Mouse (Mus musculus): ENCODE results near the gene Phykpl. TPM values are rescaled to one million over a fixed set of nuclear protein-coding genes. Genes with fewer than 3 reads are reported as not detected.
A peak's percentile ranks its signal among the peaks of the same experiment; 100 is the strongest.
"Not testable (repeated sequence)": the region's sequence is repeated elsewhere in the genome, so short reads cannot be mapped to it uniquely, and the experiment has no call there.

Phykpl gene
- polyA plus RNA-seq, 1 experiment from 2014 or later: 16.1 TPM

DNA sequence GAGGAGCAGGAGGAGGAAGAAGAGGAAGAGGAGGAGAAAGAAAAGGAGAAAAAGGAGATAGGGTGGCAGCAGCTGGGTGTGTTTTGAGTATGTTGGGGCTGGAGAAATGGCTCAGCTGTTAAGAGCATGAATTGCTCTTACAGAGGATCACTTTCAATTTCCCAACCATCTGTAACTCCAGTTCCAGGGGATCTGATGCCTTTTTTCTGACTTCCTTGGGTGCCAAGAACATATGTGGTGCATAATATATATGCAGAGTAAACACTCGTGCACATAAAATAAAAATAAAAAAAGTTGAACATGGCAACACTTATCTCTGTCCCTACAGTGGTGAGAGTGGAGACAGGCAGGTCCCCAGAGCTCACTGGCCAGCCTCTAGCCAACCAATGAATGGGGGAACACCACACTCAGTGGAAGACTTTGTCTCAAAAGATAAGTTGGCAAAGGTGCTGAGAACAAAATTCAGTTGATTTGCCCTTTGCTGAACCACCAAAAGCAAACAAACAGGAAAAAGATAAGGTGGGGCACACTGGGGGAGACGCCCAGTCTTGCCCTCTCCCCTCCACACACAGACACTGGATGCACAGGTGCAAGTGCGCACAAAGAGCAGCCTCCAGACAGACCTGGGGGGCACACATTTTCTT, 24.8 kb downstream of the Phykpl start:
- Histone ChIP-seq H3K9ac (ENCODE audit: low read length) (no peak overlapping the region), H3K27ac (replicated peaks in 1 of 2; ENCODE audit: control insufficient read depth in 1 of 2, insufficient read depth in 1 of 2, low read depth in 2 of 2, low read length in 2 of 2) (no peak overlapping the region), H3K36me3 (ENCODE audit: control insufficient read depth, insufficient read depth, low read length) (peaks cover 13% of the 10 kb centered on the region), H3K27me3 (ENCODE audit: control insufficient read depth, insufficient read depth, low read length) (no peaks in the 10 kb centered on the region), H3K4me2 (ENCODE audit: low read length) (no peak overlapping the region), H3K9me3 (ENCODE audit: control insufficient read depth, low read length) (no peaks in the 10 kb centered on the region), H3K4me3 (ENCODE audit: control insufficient read depth in 1 of 2, insufficient read depth in 1 of 2, low read depth in 1 of 2, low read length in 2 of 2) (no peak overlapping the region), H3K4me1 (ENCODE audit: control insufficient read depth in 2 of 2, insufficient read depth in 2 of 2, low read length in 2 of 2) (peaks cover 4 to 15% of the 10 kb centered on the region in 2 experiments; a peak in 3 of 4 replicates)
- 76% methylated on average over 3 of the region's 3 CpGs for WGBS
- ATAC-seq (ENCODE audit: insufficient number of reproducible peaks, insufficient read depth, low FRiP score, low read depth): no peak

DNA sequence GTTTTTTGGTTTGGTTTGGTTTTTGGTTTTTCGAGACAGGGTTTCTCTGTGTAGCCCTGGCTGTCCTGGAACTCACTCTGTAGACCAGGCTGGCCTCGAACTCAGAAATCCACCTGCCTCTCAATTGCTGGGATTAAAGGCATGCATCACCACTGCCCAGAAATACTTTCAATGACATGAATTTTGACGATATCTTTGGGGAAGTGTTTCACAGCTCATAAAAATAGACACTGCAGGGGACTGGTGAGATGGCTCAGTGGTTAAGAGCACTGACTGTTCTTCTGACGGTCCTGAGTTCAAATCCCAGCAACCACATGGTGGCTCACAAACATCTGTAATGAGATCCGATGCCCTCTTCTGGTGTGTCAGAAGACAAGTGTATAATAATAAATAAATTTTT, 25.4 kb downstream of the Phykpl start:
- H3K4me1 ChIP-seq (ENCODE audit: control insufficient read depth in 2 of 2, insufficient read depth in 2 of 2, low read length in 2 of 2): peaks cover 6 to 12% of the 10 kb centered on the region in 2 experiments
- H3K9me3 ChIP-seq (ENCODE audit: control insufficient read depth, low read length); H3K4me2 ChIP-seq (ENCODE audit: low read length); H3K9ac ChIP-seq (ENCODE audit: low read length); H3K27ac ChIP-seq (replicated peaks in 1 of 2; ENCODE audit: control insufficient read depth in 1 of 2, insufficient read depth in 1 of 2, low read depth in 2 of 2, low read length in 2 of 2); H3K36me3 ChIP-seq (ENCODE audit: control insufficient read depth, insufficient read depth, low read length); ATAC-seq (ENCODE audit: insufficient number of reproducible peaks, insufficient read depth, low FRiP score, low read depth); H3K4me3 ChIP-seq (ENCODE audit: control insufficient read depth in 1 of 2, insufficient read depth in 1 of 2, low read depth in 1 of 2, low read length in 2 of 2); H3K27me3 ChIP-seq (ENCODE audit: control insufficient read depth, insufficient read depth, low read length): not testable (repeated sequence)
- 84% methylated on average over 5 of the region's 5 CpGs for WGBS

GRCm38 (mm10) chr11:51614256-51614655, 29.7 kb downstream of the Phykpl start:
- H3K9ac ChIP-seq (ENCODE audit: low read length): no peak overlapping the region
- peaks cover 9% of the 10 kb centered on the region in 2 experiments; a peak in 3 of 4 replicates for H3K4me1 ChIP-seq (ENCODE audit: control insufficient read depth in 2 of 2, insufficient read depth in 2 of 2, low read length in 2 of 2)
- no peak for ATAC-seq (ENCODE audit: insufficient number of reproducible peaks, insufficient read depth, low FRiP score, low read depth)
- no peaks in the 10 kb centered on the region for H3K36me3 ChIP-seq (ENCODE audit: control insufficient read depth, insufficient read depth, low read length)
- WGBS: 70% methylated on average over 8 of the region's 8 CpGs
- no peak overlapping the region for H3K27ac ChIP-seq (replicated peaks in 1 of 2; ENCODE audit: control insufficient read depth in 1 of 2, insufficient read depth in 1 of 2, low read depth in 2 of 2, low read length in 2 of 2)
- H3K4me3 ChIP-seq (ENCODE audit: control insufficient read depth in 1 of 2, insufficient read depth in 1 of 2, low read depth in 1 of 2, low read length in 2 of 2): no peak overlapping the region
- H3K27me3 ChIP-seq (ENCODE audit: control insufficient read depth, insufficient read depth, low read length): no peaks in the 10 kb centered on the region
- H3K9me3 ChIP-seq (ENCODE audit: control insufficient read depth, low read length): no peaks in the 10 kb centered on the region
- no peak overlapping the region for H3K4me2 ChIP-seq (ENCODE audit: low read length)

DNA sequence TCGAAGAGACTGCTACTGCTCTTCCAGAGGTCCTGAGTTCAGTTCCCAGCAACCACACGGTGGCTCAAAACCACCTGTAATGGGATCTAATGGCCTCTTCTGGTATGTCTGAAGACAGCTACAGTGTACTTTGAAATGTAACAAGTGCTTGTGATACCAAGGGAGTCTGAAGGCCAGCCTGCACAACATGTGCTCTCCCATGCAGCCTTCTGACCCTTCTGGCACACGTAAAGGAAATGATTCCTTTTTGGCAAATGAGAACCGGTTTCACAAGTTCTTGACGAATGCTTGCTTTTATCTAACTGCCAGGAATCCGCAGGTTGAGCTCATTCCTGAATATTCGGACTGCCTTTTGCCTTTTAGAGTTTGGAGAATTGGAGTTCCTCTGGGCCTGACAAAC, 30.6 kb downstream of the Phykpl start:
- no peaks in the 10 kb centered on the region for H3K9me3 ChIP-seq (ENCODE audit: control insufficient read depth, low read length)
- ATAC-seq (ENCODE audit: insufficient number of reproducible peaks, insufficient read depth, low FRiP score, low read depth): no peak

GRCm38 (mm10) chr11:51615601-51616000, 31.0 kb downstream of the Phykpl start:
- peak; percentile 63; the same call in 1 of the 2 replicates for ATAC-seq (ENCODE audit: insufficient number of reproducible peaks, insufficient read depth, low FRiP score, low read depth)
- 2% methylated on average over 14 of the region's 14 CpGs for WGBS
- Histone ChIP-seq H3K27me3 (ENCODE audit: control insufficient read depth, insufficient read depth, low read length) (no peaks in the 10 kb centered on the region), H3K27ac (replicated peaks in 1 of 2; ENCODE audit: control insufficient read depth in 1 of 2, insufficient read depth in 1 of 2, low read depth in 2 of 2, low read length in 2 of 2) (peak overlapping the region; percentile 82), H3K36me3 (ENCODE audit: control insufficient read depth, insufficient read depth, low read length) (no peaks in the 10 kb centered on the region), H3K4me2 (ENCODE audit: low read length) (peak overlapping the region; percentile 70), H3K9ac (ENCODE audit: low read length) (peak overlapping the region; percentile 70), H3K4me1 (ENCODE audit: control insufficient read depth in 2 of 2, insufficient read depth in 2 of 2, low read length in 2 of 2) (peaks cover 9 to 16% of the 10 kb centered on the region in 2 experiments; a peak in 3 of 4 replicates), H3K9me3 (ENCODE audit: control insufficient read depth, low read length) (no peaks in the 10 kb centered on the region), H3K4me3 (ENCODE audit: control insufficient read depth in 1 of 2, insufficient read depth in 1 of 2, low read depth in 1 of 2, low read length in 2 of 2) (peak overlapping the region; percentile 35 to 41)

More for the DNA sequence above, 30.6 kb downstream of the Phykpl start:
- peaks cover 9 to 11% of the 10 kb centered on the region in 2 experiments; a peak in 3 of 4 replicates for H3K4me1 ChIP-seq (ENCODE audit: control insufficient read depth in 2 of 2, insufficient read depth in 2 of 2, low read length in 2 of 2)
- no peaks in the 10 kb centered on the region for H3K36me3 ChIP-seq (ENCODE audit: control insufficient read depth, insufficient read depth, low read length)
- H3K4me2 ChIP-seq (ENCODE audit: low read length): peak overlapping the region; percentile 70
- no peaks in the 10 kb centered on the region for H3K27me3 ChIP-seq (ENCODE audit: control insufficient read depth, insufficient read depth, low read length)
- H3K4me3 ChIP-seq (ENCODE audit: control insufficient read depth in 1 of 2, insufficient read depth in 1 of 2, low read depth in 1 of 2, low read length in 2 of 2): peak overlapping the region; percentile 35 to 41; a peak in 3 of 4 replicates
- WGBS: 40% methylated on average over 7 of the region's 7 CpGs
- H3K27ac ChIP-seq (replicated peaks in 1 of 2; ENCODE audit: control insufficient read depth in 1 of 2, insufficient read depth in 1 of 2, low read depth in 2 of 2, low read length in 2 of 2): peak overlapping the region; percentile 82
- peak overlapping the region; percentile 70 for H3K9ac ChIP-seq (ENCODE audit: low read length)

DNA sequence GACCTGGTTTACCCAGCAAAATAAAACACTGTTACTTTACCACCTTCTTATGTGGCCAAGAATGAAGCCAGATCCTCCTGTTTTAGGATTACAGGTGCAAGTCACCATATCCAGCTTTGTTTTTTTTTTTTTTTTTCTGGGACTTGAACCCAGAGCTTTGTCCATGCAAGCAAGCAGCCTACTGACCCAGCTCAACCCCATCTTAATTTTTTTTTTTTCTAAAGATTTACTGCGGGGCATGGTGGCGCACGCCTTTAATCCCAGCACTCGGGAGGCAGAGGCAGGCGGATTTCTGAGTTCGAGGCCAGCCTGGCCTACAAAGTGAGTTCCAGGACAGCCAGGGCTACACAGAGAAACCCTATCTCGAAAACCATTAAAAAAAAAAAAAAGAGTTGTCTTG, 31.6 kb downstream of the Phykpl start:
- Histone ChIP-seq H3K9ac (ENCODE audit: low read length) (peak overlapping the region; percentile 70), H3K4me1 (ENCODE audit: control insufficient read depth in 2 of 2, insufficient read depth in 2 of 2, low read length in 2 of 2) (peaks cover 9 to 19% of the 10 kb centered on the region in 2 experiments; a peak in 3 of 4 replicates), H3K27ac (replicated peaks in 1 of 2; ENCODE audit: control insufficient read depth in 1 of 2, insufficient read depth in 1 of 2, low read depth in 2 of 2, low read length in 2 of 2) (peak overlapping the region in 1 of 2 experiments; percentile 82; a peak in 1 of 4 replicates), H3K4me3 (ENCODE audit: control insufficient read depth in 1 of 2, insufficient read depth in 1 of 2, low read depth in 1 of 2, low read length in 2 of 2) (peak overlapping the region in 1 of 2 experiments; percentile 35; a peak in 2 of 4 replicates), H3K4me2 (ENCODE audit: low read length) (peak overlapping the region; percentile 70)
- not testable (repeated sequence) for ATAC-seq (ENCODE audit: insufficient number of reproducible peaks, insufficient read depth, low FRiP score, low read depth); H3K9me3 ChIP-seq (ENCODE audit: control insufficient read depth, low read length); H3K36me3 ChIP-seq (ENCODE audit: control insufficient read depth, insufficient read depth, low read length); H3K27me3 ChIP-seq (ENCODE audit: control insufficient read depth, insufficient read depth, low read length)
- WGBS: 86% methylated on average over 7 of the region's 7 CpGs

DNA sequence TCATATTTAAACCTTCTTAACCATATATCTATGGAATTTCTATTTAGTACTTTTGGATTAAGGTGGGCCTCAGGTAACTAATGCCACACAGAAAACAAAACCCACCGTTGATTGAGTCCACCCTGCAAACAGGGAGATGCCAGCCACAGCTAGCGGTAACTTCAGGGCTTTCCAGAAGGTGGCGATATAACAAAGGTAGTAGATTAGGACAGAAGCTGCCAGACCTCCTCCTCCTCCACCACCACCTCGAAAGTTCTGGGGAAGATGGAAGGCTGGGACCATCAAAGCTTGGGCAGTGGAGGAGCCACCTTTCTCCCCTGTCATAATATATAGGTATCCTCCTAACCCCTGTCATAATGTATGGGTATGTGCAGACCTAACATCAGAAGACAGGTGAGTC, 33.1 kb downstream of the Phykpl start:
- Histone ChIP-seq H3K4me2 (ENCODE audit: low read length) (no peak overlapping the region), H3K4me3 (ENCODE audit: control insufficient read depth in 1 of 2, insufficient read depth in 1 of 2, low read depth in 1 of 2, low read length in 2 of 2) (no peak overlapping the region), H3K9me3 (ENCODE audit: control insufficient read depth, low read length) (no peaks in the 10 kb centered on the region), H3K36me3 (ENCODE audit: control insufficient read depth, insufficient read depth, low read length) (peaks cover 9% of the 10 kb centered on the region; the same call in 1 of the 2 replicates), H3K27ac (replicated peaks in 1 of 2; ENCODE audit: control insufficient read depth in 1 of 2, insufficient read depth in 1 of 2, low read depth in 2 of 2, low read length in 2 of 2) (no peak overlapping the region), H3K9ac (ENCODE audit: low read length) (no peak overlapping the region), H3K27me3 (ENCODE audit: control insufficient read depth, insufficient read depth, low read length) (no peaks in the 10 kb centered on the region), H3K4me1 (ENCODE audit: control insufficient read depth in 2 of 2, insufficient read depth in 2 of 2, low read length in 2 of 2) (peaks cover 9 to 19% of the 10 kb centered on the region in 2 experiments; a peak in 3 of 4 replicates)
- ATAC-seq (ENCODE audit: insufficient number of reproducible peaks, insufficient read depth, low FRiP score, low read depth): no peak
- 8% methylated on average over 4 of the region's 4 CpGs for whole genome bisulfite sequencing
